Mouse (Mus musculus) cerebellum, adult 2 months (tissue): ENCODE data around the gene Nat8f1. TPM values are rescaled to one million over a fixed set of nuclear protein-coding genes. Genes with fewer than 3 reads are reported as not detected.
"Not testable (repeated sequence)": the region's sequence is repeated elsewhere in the genome, so short reads cannot be mapped to it uniquely, and the experiment has no call there.

Experiments used
- DNase-seq, 2 experiments: peaks; one replicate each; pipeline ENCODE4 v3.0.0; 2021
- H3K27ac ChIP-seq: fragments of 200-500 bp; 2 replicates; pipeline ENCODE4 v1.5.1; 2012; ENCODE audit warnings: low read length, control low read depth, inconsistent platforms; ENCODE audit not compliant: insufficient read depth
- H3K27me3 ChIP-seq: fragments of 200-500 bp; 2 replicates; pipeline ENCODE4 v1.6.1; 2012; ENCODE audit warnings: inconsistent platforms, mild to moderate bottlenecking, low read length, moderate library complexity; ENCODE audit not compliant: control insufficient read depth, insufficient read depth
- H3K4me1 ChIP-seq: fragments of 200-500 bp; 2 replicates; pipeline ENCODE4 v1.6.1; 2011; ENCODE audit warnings: low read length; ENCODE audit not compliant: control insufficient read depth, insufficient read depth
- H3K4me3 ChIP-seq: fragments of 200-500 bp; replicated peaks from 2 replicates; pipeline ENCODE3; 2011; ENCODE audit warnings: mild to moderate bottlenecking, low read depth, low read length, control low read depth; ENCODE audit not compliant: insufficient read depth
- CTCF ChIP-seq: fragments of 200-500 bp; IDR thresholded peaks from 2 replicates; pipeline ENCODE4 v1.5.1; 2011; ENCODE audit warnings: low read depth, mild to moderate bottlenecking, control low read depth, low read length, moderate library complexity, borderline replicate concordance; ENCODE audit not compliant: insufficient read depth
- POLR2A ChIP-seq: fragments of 200-500 bp; IDR thresholded peaks from 2 replicates; pipeline ENCODE4 v1.6.1; 2011; ENCODE audit warnings: low read length, control low read depth, borderline replicate concordance; ENCODE audit not compliant: insufficient read depth
- WGBS: fragments of 180-500 bp; shearing (Covaris S2); methylation state at CpG from one replicate; pipeline ENCODE4 v1.1.7; 2018; 5-methylcytosine and 5-hydroxymethylcytosine counted together
- polyA plus RNA-seq: library from polyadenylated mRNA; depleted of rRNA; stranded (reverse); fragments of >200 nt; gene quantifications from 2 replicates; pipeline ENCODE4 v1.2.3, GENCODE M21; 2012; rRNA removed

Gene Nat8f1
- polyA plus RNA-seq: 49.1 and 54.0 TPM in 2 replicates

DNA sequence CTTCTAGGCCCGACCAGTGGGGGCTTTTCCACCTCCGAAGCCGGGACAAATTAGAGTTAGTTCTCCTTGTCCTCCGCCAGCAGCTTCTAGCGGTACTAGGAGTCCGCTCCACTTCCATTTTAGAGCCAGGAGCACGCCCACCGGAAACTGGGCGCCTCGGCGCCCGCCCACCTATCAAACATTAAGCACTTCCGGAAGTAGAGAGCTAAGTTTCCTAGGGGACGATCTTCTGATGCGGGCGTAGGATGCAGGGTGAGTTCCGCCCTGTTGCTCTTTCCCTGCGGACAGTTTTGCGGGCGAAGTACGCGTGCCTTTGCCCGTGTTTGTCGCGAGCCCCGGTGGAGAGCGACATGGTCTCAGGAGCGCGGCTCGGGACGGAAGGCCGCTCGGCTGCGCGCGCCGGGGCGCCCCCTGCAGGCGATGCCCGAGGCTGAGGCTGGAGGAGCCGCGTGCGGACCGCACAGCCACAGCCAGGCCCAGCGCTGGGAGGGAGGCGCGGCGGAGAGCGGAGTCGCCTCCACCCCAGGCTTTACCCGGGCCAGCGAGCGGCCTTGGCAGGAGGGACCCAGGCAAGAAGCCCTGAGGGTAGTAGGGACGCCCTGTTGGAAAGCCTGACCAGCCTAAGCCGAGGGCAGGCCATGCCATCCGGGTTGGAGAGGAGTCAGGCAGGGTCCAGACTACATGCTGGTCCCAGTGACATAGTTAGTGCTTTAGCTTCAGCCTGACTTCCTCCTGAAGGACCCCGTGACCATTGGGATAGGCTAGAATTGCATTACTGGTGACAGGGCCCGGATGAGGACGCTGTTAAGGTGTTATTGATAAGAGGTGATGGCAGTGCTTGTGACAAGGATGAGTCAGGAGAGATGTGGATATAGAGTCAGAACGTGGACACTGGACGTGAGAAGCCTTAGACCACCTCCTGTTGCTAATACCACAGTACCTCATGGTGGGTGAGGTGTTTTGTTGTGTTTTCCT, at the start of gene Nat8f1:
TSS of gene Nat8f1 (minus strand) at position 149 of the 975 bp plus-strand sequence.
- Histone ChIP-seq H3K4me3 (peak within 1 kb of the TSS; percentile 81), H3K27ac (peak within 1 kb of the TSS; percentile 87)
- DNase-seq: peak; percentile 87 to 90
- TF ChIP-seq POLR2A: peak; percentile 44; the same call in 1 of the 2 replicates
- peak; percentile 45 for TF ChIP-seq CTCF
- not testable (repeated sequence) for H3K4me1 ChIP-seq, H3K27me3 ChIP-seq
- WGBS: under 1% methylated on average over 61 of the region's 61 CpGs

DNA sequence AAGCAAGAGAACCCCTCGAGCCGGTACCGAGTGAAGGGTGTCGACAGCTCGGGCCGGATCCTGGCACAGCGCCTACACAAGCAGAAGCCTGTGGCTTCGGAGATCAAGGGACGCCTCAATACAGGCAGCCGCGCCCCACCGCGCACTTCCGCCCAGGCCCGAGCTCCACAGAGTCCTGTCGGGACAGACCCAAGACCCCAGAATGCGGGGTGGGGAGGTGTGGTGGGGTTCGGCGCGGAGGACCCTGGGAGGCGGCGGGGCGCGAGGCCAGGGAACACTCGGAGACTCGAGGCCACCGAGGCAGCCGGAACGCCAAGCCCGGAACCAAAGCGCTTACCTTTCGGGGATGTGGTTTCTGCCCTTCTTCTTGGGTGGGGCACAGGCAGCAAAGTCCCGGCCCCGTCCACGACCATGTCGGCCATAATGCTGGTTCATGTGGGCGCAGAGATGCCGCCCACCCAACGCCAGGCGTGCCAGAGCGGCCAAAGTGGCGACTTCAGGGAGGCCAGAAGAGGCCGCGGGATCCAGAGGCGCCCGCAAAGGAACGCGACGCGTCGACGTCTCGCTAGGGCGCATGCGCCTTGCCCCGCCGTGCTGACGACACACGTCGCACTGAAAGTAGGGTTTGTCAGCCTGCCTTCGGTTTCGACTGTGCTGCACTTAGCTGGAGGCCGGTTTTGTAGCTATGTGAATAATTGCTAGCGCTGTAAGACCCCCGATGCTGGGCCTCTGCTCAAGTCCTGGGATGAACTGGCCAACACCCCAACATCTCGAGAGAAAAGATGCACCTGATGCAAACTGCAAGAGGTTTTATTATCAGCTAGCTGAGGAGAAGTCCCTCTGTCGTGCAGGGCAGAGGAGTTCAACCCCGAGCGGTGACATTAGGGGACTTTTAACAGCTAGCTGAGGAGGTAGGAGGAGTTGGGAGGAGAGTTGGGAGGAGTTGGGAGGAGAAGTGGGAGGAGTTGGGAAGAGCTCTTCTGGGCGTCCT, 45.9 kb upstream of the Nat8f1 start, which contains the start of gene Dusp11:
TSS of gene Dusp11 (minus strand) at position 567 of the 991 bp plus-strand sequence.
- TF ChIP-seq CTCF (no peak), POLR2A (peak; percentile 91)
- under 1% methylated on average over 69 of the region's 70 CpGs for WGBS
- no peaks in the 10 kb centered on the region for H3K27me3 ChIP-seq
- peaks cover 4% of the 10 kb centered on the region; the same call in 1 of the 2 replicates for H3K4me1 ChIP-seq
- H3K4me3 ChIP-seq: peak within 1 kb of the TSS; percentile 89
- DNase-seq: peak; percentile 94 to 95
- peak within 1 kb of the TSS; percentile 85 for H3K27ac ChIP-seq

DNA sequence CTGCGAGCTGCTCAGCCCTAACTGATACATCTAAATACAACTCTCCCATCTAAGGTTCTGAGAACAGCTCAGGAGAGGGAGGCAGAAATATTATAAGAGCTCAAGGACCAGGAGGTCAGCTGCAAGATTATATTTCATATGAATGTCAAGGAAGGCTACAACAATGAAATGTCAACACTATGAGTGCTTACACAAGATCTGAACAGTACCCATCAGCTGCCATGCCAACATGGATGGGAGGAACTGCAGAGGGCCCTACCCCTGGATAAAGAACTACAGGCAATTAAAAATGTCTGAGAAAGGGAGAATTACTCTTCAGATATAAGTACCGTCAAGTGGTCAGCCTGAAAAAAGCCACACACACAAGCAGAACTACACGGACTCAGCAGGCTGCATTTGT, 42.1 kb upstream of the Nat8f1 start:
- Histone ChIP-seq H3K4me1 (peaks cover 4% of the 10 kb centered on the region; the same call in 1 of the 2 replicates), H3K27ac (no peak overlapping the region), H3K27me3 (no peaks in the 10 kb centered on the region), H3K4me3 (no peak overlapping the region)
- no peak for DNase-seq
- TF ChIP-seq POLR2A (no peak), CTCF (no peak)
- whole genome bisulfite sequencing: 86% methylated on average over 3 of the region's 3 CpGs

DNA sequence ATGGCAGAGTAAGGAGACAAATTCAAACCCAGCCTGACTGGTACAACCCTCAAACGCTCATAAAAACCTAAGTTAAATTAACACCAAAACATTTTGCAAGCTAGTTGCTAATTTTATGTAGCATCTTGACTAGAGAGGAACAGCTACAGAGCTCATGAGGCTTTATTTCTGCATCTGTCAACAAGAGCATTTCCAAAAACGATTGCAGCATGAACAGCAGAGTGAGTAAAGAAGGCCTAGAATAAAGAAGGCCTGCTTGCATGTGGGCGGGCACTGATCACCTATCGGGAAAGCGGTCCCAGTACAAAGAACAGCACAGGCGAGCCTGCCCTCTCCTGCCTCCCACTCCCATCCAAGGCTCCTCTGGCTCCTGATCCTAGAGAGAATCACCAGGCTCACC, 33.1 kb upstream of the Nat8f1 start:
- WGBS: 89% methylated on average over 6 of the region's 6 CpGs
- Histone ChIP-seq H3K27ac (no peak overlapping the region), H3K4me3 (no peak overlapping the region), H3K4me1 (no peaks in the 10 kb centered on the region), H3K27me3 (no peaks in the 10 kb centered on the region)
- TF ChIP-seq CTCF (no peak), POLR2A (no peak)
- DNase-seq: no peak

DNA sequence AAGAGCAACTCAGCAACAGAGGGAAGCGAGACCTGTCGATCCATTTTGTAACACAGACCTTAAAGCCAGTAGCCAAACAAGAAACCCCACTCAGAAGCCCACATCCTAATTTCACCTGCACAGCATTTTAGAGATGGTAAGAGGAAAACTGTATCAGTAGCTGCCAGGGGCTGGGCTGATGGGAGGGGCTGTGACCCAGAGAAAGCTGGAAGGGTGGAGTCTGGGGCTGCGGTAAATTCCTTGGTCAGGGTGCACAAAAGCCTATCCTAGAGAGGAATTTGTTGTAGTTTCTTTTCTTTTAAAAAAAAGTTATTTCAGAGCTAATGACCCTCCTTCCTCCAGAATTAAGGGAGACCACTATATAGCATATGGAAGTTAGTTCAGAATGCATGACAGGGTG, 27.0 kb upstream of the Nat8f1 start:
- TF ChIP-seq CTCF: no peak
- TF ChIP-seq POLR2A: no peak
- Histone ChIP-seq H3K4me1 (no peaks in the 10 kb centered on the region), H3K27ac (no peak overlapping the region), H3K27me3 (no peaks in the 10 kb centered on the region), H3K4me3 (no peak overlapping the region)
- WGBS: 94% methylated on average over 3 of the region's 3 CpGs
- no peak for DNase-seq

DNA sequence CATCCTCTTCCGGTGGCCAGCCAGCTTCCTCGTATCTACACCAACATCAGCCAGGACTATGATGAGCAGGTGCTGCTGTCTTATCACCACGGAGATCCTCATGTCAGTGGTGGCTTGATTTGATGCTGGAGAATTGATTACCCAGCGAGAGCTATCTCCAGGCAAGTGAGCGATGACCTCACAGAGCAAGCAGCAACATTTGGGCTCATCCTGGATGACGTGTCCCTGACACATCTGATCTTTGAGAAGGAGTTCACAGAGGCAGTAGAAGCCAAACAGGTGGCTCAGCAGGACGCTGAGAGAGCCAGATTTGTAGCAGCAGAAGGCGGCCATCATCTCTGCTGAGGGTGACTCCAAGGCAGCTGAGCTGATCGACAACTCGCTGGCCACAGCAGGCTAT, 23.2 kb upstream of the Nat8f1 start:
- no peak for TF ChIP-seq POLR2A
- no peak for TF ChIP-seq CTCF
- WGBS: 68% methylated on average over 10 of the region's 10 CpGs
- Histone ChIP-seq H3K4me1 (no peaks in the 10 kb centered on the region), H3K27me3 (no peaks in the 10 kb centered on the region), H3K4me3 (no peak overlapping the region), H3K27ac (no peak overlapping the region)
- DNase-seq: no peak

DNA sequence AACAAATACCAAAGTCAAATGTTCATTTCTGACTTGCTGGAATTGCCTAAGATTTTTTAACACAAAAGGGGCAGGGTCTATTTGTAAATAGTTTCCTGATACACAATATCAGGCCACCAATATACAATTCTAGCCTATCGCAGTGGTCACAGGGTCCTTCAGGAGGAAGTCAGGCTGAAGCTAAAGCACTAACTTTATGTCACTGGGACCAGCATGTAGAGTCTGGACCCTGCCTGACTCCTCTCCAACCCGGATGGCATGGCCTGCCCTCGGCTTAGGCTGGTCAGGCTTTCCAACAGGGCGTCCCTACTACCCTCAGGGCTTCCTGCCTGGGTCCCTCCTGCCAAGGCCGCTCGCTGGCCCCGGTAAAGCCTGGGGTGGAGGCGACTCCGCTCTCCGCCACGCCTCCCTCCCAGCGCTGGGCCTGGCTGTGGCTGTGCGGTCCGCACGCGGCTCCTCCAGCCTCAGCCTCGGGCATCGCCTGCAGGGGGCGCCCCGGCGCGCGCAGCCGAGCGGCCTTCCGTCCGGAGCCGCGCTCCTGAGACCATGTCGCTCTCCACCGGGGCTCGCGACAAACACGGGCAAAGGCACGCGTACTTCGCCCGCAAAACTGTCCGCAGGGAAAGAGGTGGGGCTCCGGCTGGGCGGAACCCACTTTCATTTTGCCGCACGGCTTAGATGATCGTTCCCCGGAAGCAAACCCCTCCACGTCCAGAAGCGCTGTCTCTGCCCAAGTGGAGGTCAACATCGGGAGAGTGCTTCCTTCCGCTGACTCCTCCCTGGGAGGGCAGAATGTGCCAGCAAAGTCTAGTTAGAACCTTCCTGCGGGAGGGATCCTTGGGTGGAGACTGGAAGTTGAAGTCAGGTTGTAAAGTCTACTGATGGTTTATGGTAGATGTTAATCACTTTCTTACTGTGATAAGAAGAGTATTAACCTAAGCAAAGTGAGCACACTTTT, 21.3 kb upstream of the Nat8f1 start:
- H3K4me1 ChIP-seq, H3K27me3 ChIP-seq: not testable (repeated sequence)
- TF ChIP-seq CTCF (peak; percentile 46; the same call in 1 of the 2 replicates), POLR2A (peak; percentile 30; the same call in 1 of the 2 replicates)
- Histone ChIP-seq H3K4me3 (peak overlapping the region; percentile 69), H3K27ac (peak overlapping the region; percentile 38; the same call in 1 of the 2 replicates)
- WGBS: 1% methylated on average over 50 of the region's 50 CpGs
- DNase-seq: peak; percentile 85 to 89
